Mouse (Mus musculus) embryonic facial prominence, embryonic 10.5 days (tissue): ENCODE data around the gene Manbal. TPM values are rescaled to one million over a fixed set of nuclear protein-coding genes. Genes with fewer than 3 reads are reported as not detected.

Source experiments
- DNase-seq: peaks from one replicate; pipeline ENCODE4 v3.0.0-alpha.2; 2017; ENCODE audit warnings: low spot score
- H3K27ac ChIP-seq: fragments of 300-500 bp; sonication (generic); replicated peaks from 2 replicates; pipeline ENCODE4 v1.5.1; 2016; ENCODE audit warnings: mild to moderate bottlenecking
- H3K27me3 ChIP-seq: fragments of 300-500 bp; sonication (generic); replicated peaks from 2 replicates; pipeline ENCODE4 v1.6.1; 2016; ENCODE audit warnings: low read depth, mild to moderate bottlenecking; ENCODE audit not compliant: poor library complexity, severe bottlenecking
- H3K36me3 ChIP-seq: fragments of 300-500 bp; sonication (generic); replicated peaks from 2 replicates; pipeline ENCODE4 v1.6.1; 2016; ENCODE audit warnings: mild to moderate bottlenecking, moderate library complexity
- H3K4me1 ChIP-seq: fragments of 300-500 bp; sonication (generic); 2 replicates; pipeline ENCODE4 v1.6.1; 2016
- H3K4me3 ChIP-seq: fragments of 300-500 bp; sonication (generic); 2 replicates; pipeline ENCODE4 v1.5.1; 2016; ENCODE audit warnings: mild to moderate bottlenecking, moderate library complexity
- H3K9me3 ChIP-seq: fragments of 300-500 bp; sonication (generic); 2 replicates; pipeline ENCODE4 v1.6.1; 2016; ENCODE audit warnings: mild to moderate bottlenecking
- WGBS: fragments of 180-500 bp; shearing (Covaris S2); methylation state at CpG from one replicate; pipeline ENCODE4 v1.1.7; 2016; 5-methylcytosine and 5-hydroxymethylcytosine counted together
- polyA plus RNA-seq: library from polyadenylated mRNA; unstranded; fragments of >200 nt; fragmentation: Nextera tagmentation; extraction: Ambion mirVana; gene quantifications from 2 replicates; pipeline ENCODE4 v1.2.1, GENCODE M21; 2016

Gene Manbal
- 61.1 and 66.5 TPM in 2 replicates for polyA plus RNA-seq

GRCm38 (mm10) chr2:157367184-157367893 lies at the start of gene Manbal:
Gene Manbal, plus strand, starts transcription at chr2:157367594.
- Histone ChIP-seq H3K4me3 (peak within 1 kb of the TSS; percentile 85), H3K4me1 (peaks cover 22% of the 10 kb centered on the region), H3K36me3 (peaks cover 8% of the 10 kb centered on the region; the same call in 1 of the 2 replicates), H3K27ac (peak within 1 kb of the TSS; percentile 97), H3K9me3 (no peaks in the 10 kb centered on the region), H3K27me3 (no peaks in the 10 kb centered on the region)
- 5% methylated on average over 42 of the region's 42 CpGs for WGBS
- DNase-seq: peak; percentile 95

- Histone ChIP-seq H3K27ac (no peak overlapping the region; the same call in 1 of the 2 replicates), H3K36me3 (peaks cover 100% of the 10 kb centered on the region)
Observed at GRCm38 (mm10) chr2:157320135-157320534, 47.3 kb upstream of the Manbal start.

GRCm38 (mm10) chr2:157320886-157321285 lies 46.5 kb upstream of the Manbal start:
- Histone ChIP-seq H3K4me1 (peaks cover 15% of the 10 kb centered on the region), H3K27ac (no peak overlapping the region), H3K9me3 (no peaks in the 10 kb centered on the region), H3K4me3 (no peak overlapping the region), H3K36me3 (peaks cover 100% of the 10 kb centered on the region), H3K27me3 (no peaks in the 10 kb centered on the region)
- DNase-seq: peak; percentile 26
- WGBS: 45% methylated on average over 5 of the region's 5 CpGs

More at GRCm38 (mm10) chr2:157320135-157320534, 47.3 kb upstream of the Manbal start:
- H3K4me1 ChIP-seq: peaks cover 15% of the 10 kb centered on the region
- no peaks in the 10 kb centered on the region for H3K9me3 ChIP-seq
- no peak for DNase-seq
- H3K27me3 ChIP-seq: no peaks in the 10 kb centered on the region
- WGBS: 80% methylated on average over 8 of the region's 8 CpGs
- no peak overlapping the region for H3K4me3 ChIP-seq

GRCm38 (mm10) chr2:157322029-157322766 lies 45.2 kb upstream of the Manbal start:
- Histone ChIP-seq H3K4me3 (no peak overlapping the region), H3K36me3 (peaks cover 100% of the 10 kb centered on the region), H3K9me3 (no peaks in the 10 kb centered on the region), H3K27me3 (no peaks in the 10 kb centered on the region), H3K27ac (no peak overlapping the region), H3K4me1 (peaks cover 15% of the 10 kb centered on the region)
- 90% methylated on average over 5 of the region's 5 CpGs for WGBS
- no peak for DNase-seq

- 84% methylated on average over 2 of the region's 2 CpGs for WGBS
- H3K36me3 ChIP-seq: peaks cover 92% of the 10 kb centered on the region
- DNase-seq: no peak
Observed at GRCm38 (mm10) chr2:157325238-157325637, 42.2 kb upstream of the Manbal start.

GRCm38 (mm10) chr2:157328106-157328505 lies 39.3 kb upstream of the Manbal start:
- Histone ChIP-seq H3K4me3 (no peak overlapping the region), H3K27me3 (no peaks in the 10 kb centered on the region), H3K27ac (peak overlapping the region; percentile 81), H3K36me3 (peaks cover 63% of the 10 kb centered on the region), H3K4me1 (peaks cover 33% of the 10 kb centered on the region), H3K9me3 (no peaks in the 10 kb centered on the region)
- DNase-seq: no peak
- 29% methylated on average over 5 of the region's 5 CpGs for WGBS

More at GRCm38 (mm10) chr2:157325238-157325637, 42.2 kb upstream of the Manbal start:
- no peak overlapping the region for H3K27ac ChIP-seq
- no peak overlapping the region for H3K4me3 ChIP-seq
- H3K9me3 ChIP-seq: no peaks in the 10 kb centered on the region
- H3K27me3 ChIP-seq: no peaks in the 10 kb centered on the region
- peaks cover 35% of the 10 kb centered on the region for H3K4me1 ChIP-seq

- Histone ChIP-seq H3K36me3 (peaks cover 59% of the 10 kb centered on the region), H3K9me3 (no peaks in the 10 kb centered on the region), H3K4me3 (no peak overlapping the region), H3K27me3 (no peaks in the 10 kb centered on the region), H3K27ac (peak overlapping the region; percentile 81), H3K4me1 (peaks cover 33% of the 10 kb centered on the region)
- DNase-seq: peak; percentile 56
- 26% methylated on average over 11 of the region's 11 CpGs for WGBS
Observed at GRCm38 (mm10) chr2:157328570-157328969, 38.8 kb upstream of the Manbal start.

GRCm38 (mm10) chr2:157332059-157332458 lies 35.3 kb upstream of the Manbal start:
- 84% methylated on average over 5 of the region's 5 CpGs for WGBS
- DNase-seq: no peak
- no peaks in the 10 kb centered on the region for H3K9me3 ChIP-seq
- H3K4me3 ChIP-seq: no peak overlapping the region
- no peaks in the 10 kb centered on the region for H3K27me3 ChIP-seq
- H3K27ac ChIP-seq: peak overlapping the region; percentile 65
- peaks cover 44% of the 10 kb centered on the region for H3K4me1 ChIP-seq
- H3K36me3 ChIP-seq: peaks cover 24% of the 10 kb centered on the region

- Histone ChIP-seq H3K4me1 (peaks cover 73% of the 10 kb centered on the region), H3K27ac (peak overlapping the region; percentile 86), H3K9me3 (no peaks in the 10 kb centered on the region), H3K27me3 (no peaks in the 10 kb centered on the region; the same call in 1 of the 2 replicates), H3K4me3 (no peak overlapping the region), H3K36me3 (no peaks in the 10 kb centered on the region)
- peak; percentile 79 for DNase-seq
- WGBS: 43% methylated on average over 5 of the region's 5 CpGs
Observed at GRCm38 (mm10) chr2:157338663-157339062, 28.7 kb upstream of the Manbal start.

GRCm38 (mm10) chr2:157339532-157339931 lies 27.9 kb upstream of the Manbal start:
- 62% methylated on average over 7 of the region's 7 CpGs for WGBS
- no peak for DNase-seq
- H3K4me3 ChIP-seq: no peak overlapping the region
- no peaks in the 10 kb centered on the region; the same call in 1 of the 2 replicates for H3K27me3 ChIP-seq
- H3K9me3 ChIP-seq: no peaks in the 10 kb centered on the region
- H3K27ac ChIP-seq: peak overlapping the region; percentile 86
- no peaks in the 10 kb centered on the region for H3K36me3 ChIP-seq
- H3K4me1 ChIP-seq: peaks cover 75% of the 10 kb centered on the region

- WGBS: 28% methylated on average over 7 of the region's 7 CpGs
- no peaks in the 10 kb centered on the region; the same call in 1 of the 2 replicates for H3K27me3 ChIP-seq
- H3K4me1 ChIP-seq: peaks cover 76% of the 10 kb centered on the region
- H3K36me3 ChIP-seq: no peaks in the 10 kb centered on the region
- peak overlapping the region; percentile 86 for H3K27ac ChIP-seq
- H3K4me3 ChIP-seq: 0 out of 2 replicates have a peak overlapping the region, but pooled peaks have one; percentile 2
- H3K9me3 ChIP-seq: no peaks in the 10 kb centered on the region
- DNase-seq: peak; percentile 39
Observed at GRCm38 (mm10) chr2:157340221-157340741, 27.1 kb upstream of the Manbal start.

- no peaks in the 10 kb centered on the region for H3K9me3 ChIP-seq
- peak overlapping the region; percentile 86 for H3K27ac ChIP-seq
- peak; percentile 89 for DNase-seq
- no peaks in the 10 kb centered on the region for H3K36me3 ChIP-seq
- peaks cover 69% of the 10 kb centered on the region for H3K4me1 ChIP-seq
- 44% methylated on average over 11 of the region's 11 CpGs for WGBS
- no peaks in the 10 kb centered on the region; the same call in 1 of the 2 replicates for H3K27me3 ChIP-seq
- no peak overlapping the region for H3K4me3 ChIP-seq
Observed at GRCm38 (mm10) chr2:157341554-157342270, 25.7 kb upstream of the Manbal start.
